Comparison of ENCODE assay signal across 11 mouse cellular contexts in the genomic region with DNA sequence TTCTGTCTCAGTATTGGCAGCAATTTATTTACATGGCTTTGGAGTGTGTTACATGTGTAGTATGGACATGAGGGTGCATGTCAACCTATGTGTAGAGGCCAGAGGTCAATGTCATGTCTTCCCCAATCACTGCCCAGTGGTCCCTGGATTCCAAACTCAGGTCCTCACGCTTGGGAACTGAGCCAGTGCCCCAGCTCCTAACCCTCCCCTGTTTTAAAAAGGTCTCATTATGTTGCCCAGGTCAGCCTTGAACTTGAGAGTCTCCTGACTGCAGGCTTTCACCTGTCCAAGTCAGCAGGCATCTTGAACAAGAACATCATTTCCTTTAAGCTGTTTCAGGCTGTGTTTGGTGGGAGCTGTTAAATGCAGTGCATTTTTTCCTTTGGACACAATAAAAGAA. TPM values are rescaled to one million over a fixed set of nuclear protein-coding genes. Genes with fewer than 3 reads are reported as not detected.
A peak's percentile ranks its signal among the peaks of the same experiment; 100 is the strongest.
DNase-seq lines count a peak whose midpoint lies in the region; ATAC-seq lines count a peak whose summit lies in the region.
"Had no signal": no experiment of that assay in that cellular context is flagged by ENCODE, and none has a peak within 500 bp of the region (broad histone marks: within the 10 kb centered on the region; RNA-seq: fewer than 3 reads in every experiment).

No protein-coding gene starts in this region.

- H3K9me3 ChIP-seq in hindbrain, embryonic 14.5 days (ENCODE audit: control insufficient read depth, low read length), result no peaks in the 10 kb centered on the region
- H3K9me3 ChIP-seq in hindbrain, embryonic 11.5 days (ENCODE audit: control insufficient read depth, low read length), result no peaks in the 10 kb centered on the region
- no peaks in the 10 kb centered on the region for H3K9me3 ChIP-seq in forebrain, embryonic 10.5 days
- no peaks in the 10 kb centered on the region for H3K9me3 ChIP-seq in midbrain, embryonic 12.5 days

- intact Hi-C loops in gastrocnemius, postnatal 14 days (cut with DNase I; ENCODE audit: low total_unique reads), result no loop called here

- H3K9ac ChIP-seq in hindbrain, embryonic 14.5 days, result no peak overlapping the region
- no peak overlapping the region for H3K9ac ChIP-seq in hindbrain, embryonic 11.5 days (ENCODE audit: low read depth, low read length)
- H3K9ac ChIP-seq in midbrain, embryonic 12.5 days (replicated peaks), result no peak overlapping the region

- WGBS in hindbrain, embryonic 14.5 days, result 70% methylated on average over 1 of the region's 1 CpGs
- 55% methylated on average over 1 of the region's 1 CpGs for WGBS in hindbrain, embryonic 11.5 days
- WGBS in forebrain, embryonic 10.5 days, result 82% methylated on average over 1 of the region's 1 CpGs
- WGBS in midbrain, embryonic 12.5 days, result 82% methylated on average over 1 of the region's 1 CpGs

- no peak for DNase-seq in hindbrain, embryonic 14.5 days (ENCODE audit: low spot score)
- no peak for DNase-seq in hindbrain, embryonic 11.5 days (ENCODE audit: low spot score)
- DNase-seq in cerebellum, adult 9-11 months, result peak; percentile 56
- DNase-seq in forebrain, embryonic 10.5 days (ENCODE audit: extremely low spot score, low spot score), result no peak
- DNase-seq in spleen, postnatal 4 days (ENCODE audit: low spot score in 2 of 2), result no peak
- no peak for DNase-seq in gastrocnemius, postnatal 14 days

- no peaks in the 10 kb centered on the region for H3K27me3 ChIP-seq in hindbrain, embryonic 14.5 days (ENCODE audit: control insufficient read depth, insufficient read depth, low read length)
- no peaks in the 10 kb centered on the region for H3K27me3 ChIP-seq in hindbrain, embryonic 11.5 days (ENCODE audit: control insufficient read depth, insufficient read depth, low read length)
- H3K27me3 ChIP-seq in forebrain, embryonic 10.5 days (ENCODE audit: poor library complexity, severe bottlenecking), result peaks cover 31% of the 10 kb centered on the region
- no peaks in the 10 kb centered on the region for H3K27me3 ChIP-seq in midbrain, embryonic 12.5 days

- 0 out of 2 replicates have a peak, but pooled peaks cover 6% of the 10 kb centered on the region for H3K36me3 ChIP-seq in hindbrain, embryonic 14.5 days (replicated peaks; ENCODE audit: control insufficient read depth, insufficient read depth)
- H3K36me3 ChIP-seq in hindbrain, embryonic 11.5 days (ENCODE audit: control insufficient read depth, insufficient read depth, low read length), result no peaks in the 10 kb centered on the region
- H3K36me3 ChIP-seq in forebrain, embryonic 10.5 days (replicated peaks), result no peaks in the 10 kb centered on the region
- no peaks in the 10 kb centered on the region for H3K36me3 ChIP-seq in midbrain, embryonic 12.5 days

- ATAC-seq in hindbrain, embryonic 14.5 days (ENCODE audit: low FRiP score), result no peak
- no peak for ATAC-seq in hindbrain, embryonic 11.5 days (ENCODE audit: low FRiP score)
- no peak for ATAC-seq in midbrain, embryonic 12.5 days (ENCODE audit: low FRiP score, low read depth)
- ATAC-seq in frontal cortex, adult (ENCODE audit: low TSS enrichment), result no peak

- no peak overlapping the region for H3K4me3 ChIP-seq in hindbrain, embryonic 14.5 days (replicated peaks; ENCODE audit: low read length)
- no peak overlapping the region for H3K4me3 ChIP-seq in hindbrain, embryonic 11.5 days (ENCODE audit: low read depth, low read length)
- H3K4me3 ChIP-seq in forebrain, embryonic 10.5 days, result peak overlapping the region; percentile 79; the same call in 1 of the 2 replicates
- H3K4me3 ChIP-seq in midbrain, embryonic 12.5 days, result no peak overlapping the region

- H3K4me2 ChIP-seq in hindbrain, embryonic 14.5 days (replicated peaks), result peak overlapping the region; percentile 68
- H3K4me2 ChIP-seq in hindbrain, embryonic 11.5 days (replicated peaks; ENCODE audit: low read depth, low read length), result no peak overlapping the region
- H3K4me2 ChIP-seq in midbrain, embryonic 12.5 days (replicated peaks), result peak overlapping the region; percentile 74

- peaks cover 28% of the 10 kb centered on the region for H3K4me1 ChIP-seq in hindbrain, embryonic 14.5 days (replicated peaks; ENCODE audit: control insufficient read depth, insufficient read depth, low read length)
- no peaks in the 10 kb centered on the region for H3K4me1 ChIP-seq in hindbrain, embryonic 11.5 days (replicated peaks; ENCODE audit: control insufficient read depth, insufficient read depth, low read length)
- peaks cover 49% of the 10 kb centered on the region for H3K4me1 ChIP-seq in forebrain, embryonic 10.5 days
- H3K4me1 ChIP-seq in midbrain, embryonic 12.5 days, result peaks cover 14% of the 10 kb centered on the region

- H3K27ac ChIP-seq in hindbrain, embryonic 14.5 days, result no peak overlapping the region
- H3K27ac ChIP-seq in hindbrain, embryonic 11.5 days (ENCODE audit: low read depth, low read length), result no peak overlapping the region
- H3K27ac ChIP-seq in forebrain, embryonic 10.5 days, result no peak overlapping the region
- H3K27ac ChIP-seq in midbrain, embryonic 12.5 days (replicated peaks), result no peak overlapping the region

RNA-seq across cellular contexts. Expression of a gene that starts 0.8 kb away (rescaled TPM):
- polyA plus RNA-seq in hindbrain, embryonic 14.5 days (2014; fragmentation: Nextera tagmentation; extraction: Ambion mirVana), result 99.5 and 101 TPM in 2 replicates
- 34.4 and 35.1 TPM in 2 replicates for polyA plus RNA-seq in hindbrain, embryonic 11.5 days (2014; fragmentation: Nextera tagmentation; extraction: Ambion mirVana)
- 19.6 and 23.2 TPM in 2 replicates for polyA plus RNA-seq in forebrain, embryonic 10.5 days (2016; fragmentation: Nextera tagmentation; extraction: Ambion mirVana)
- polyA plus RNA-seq in midbrain, embryonic 12.5 days (2016; fragmentation: Nextera tagmentation; extraction: Ambion mirVana), result 58.9 and 60.1 TPM in 2 replicates
- 10 to 100 TPM; 75.2 to 93.8 TPM for total RNA-seq in gastrocnemius, postnatal 14 days (2021)

RNA-seq across cellular contexts. Expression of a gene that starts 0.9 kb away (rescaled TPM):
- not detected in 2 replicates for polyA plus RNA-seq in hindbrain, embryonic 14.5 days (2014; fragmentation: Nextera tagmentation; extraction: Ambion mirVana)
- not detected in 2 replicates for polyA plus RNA-seq in hindbrain, embryonic 11.5 days (2014; fragmentation: Nextera tagmentation; extraction: Ambion mirVana)
- polyA plus RNA-seq in forebrain, embryonic 10.5 days (2016; fragmentation: Nextera tagmentation; extraction: Ambion mirVana), result not detected in 2 replicates
- not detected in 2 replicates for polyA plus RNA-seq in midbrain, embryonic 12.5 days (2016; fragmentation: Nextera tagmentation; extraction: Ambion mirVana)
- total RNA-seq in gastrocnemius, postnatal 14 days (2021), result not detected
- total RNA-seq: neutrophil, adult 5-6 weeks had no signal
- polyA plus RNA-seq: limb, embryonic 11.5 days; thymus, postnatal 0 days had no signal

RNA-seq across cellular contexts. Expression of a gene that starts 41.8 kb away (rescaled TPM):
- polyA plus RNA-seq in hindbrain, embryonic 14.5 days (2014; fragmentation: Nextera tagmentation; extraction: Ambion mirVana), result 11.8 and 15.0 TPM in 2 replicates
- 6.2 and 8.2 TPM in 2 replicates for polyA plus RNA-seq in hindbrain, embryonic 11.5 days (2014; fragmentation: Nextera tagmentation; extraction: Ambion mirVana)
- polyA plus RNA-seq in forebrain, embryonic 10.5 days (2016; fragmentation: Nextera tagmentation; extraction: Ambion mirVana), result 3.9 and 4.2 TPM in 2 replicates
- polyA plus RNA-seq in midbrain, embryonic 12.5 days (2016; fragmentation: Nextera tagmentation; extraction: Ambion mirVana), result 7.4 and 8.1 TPM in 2 replicates
- total RNA-seq in gastrocnemius, postnatal 14 days (2021), result 10 to 100 TPM in 1 of 2 experiments, 1 to 10 TPM in 1; 9.6 to 24.2 TPM

RNA-seq across cellular contexts. Expression of a gene that starts 49.4 kb away (rescaled TPM):
- polyA plus RNA-seq in hindbrain, embryonic 14.5 days (2014; fragmentation: Nextera tagmentation; extraction: Ambion mirVana), result 0.07 TPM in 1 of 2 replicates, not detected in the other
- polyA plus RNA-seq in hindbrain, embryonic 11.5 days (2014; fragmentation: Nextera tagmentation; extraction: Ambion mirVana), result not detected in 2 replicates
- polyA plus RNA-seq in forebrain, embryonic 10.5 days (2016; fragmentation: Nextera tagmentation; extraction: Ambion mirVana), result not detected in 2 replicates
- not detected in 2 replicates for polyA plus RNA-seq in midbrain, embryonic 12.5 days (2016; fragmentation: Nextera tagmentation; extraction: Ambion mirVana)
- total RNA-seq in gastrocnemius, postnatal 14 days (2021), result not detected
- total RNA-seq: neutrophil, adult 5-6 weeks had no signal
- polyA plus RNA-seq: limb, embryonic 11.5 days had no signal
